Mouse (Mus musculus): ENCODE data around the gene Slc27a1.
"Not testable (repeated sequence)": the region's sequence is repeated elsewhere in the genome, so short reads cannot be mapped to it uniquely, and the experiment has no call there.

Gene Slc27a1

GRCm38 (mm10) chr8:71568387-71568937 lies at the start of gene Slc27a1:
Slc27a1 (plus strand) TSS chr8:71568882.
- in situ Hi-C loops (cut with MseI, MboI): loop anchor here (10.0 kb wide), 2 partner anchors 86 to 96 kb away; no protein-coding TSS in a partner anchor

- in situ Hi-C loops (cut with MseI, MboI): not testable (repeated sequence)
These were observed 49.5 kb upstream of the Slc27a1 start for GRCm38 (mm10) chr8:71519037-71519825.

GRCm38 (mm10) chr8:71521634-71522033 lies 47.0 kb upstream of the Slc27a1 start:
- in situ Hi-C loops (cut with MseI, MboI): no loop called here

- in situ Hi-C loops (cut with MseI, MboI): no loop called here
These were observed 43.2 kb upstream of the Slc27a1 start, which contains the start of gene Ccdc194 for GRCm38 (mm10) chr8:71525226-71526050. Ccdc194 (minus strand) TSS chr8:71525711.

GRCm38 (mm10) chr8:71526272-71526671 lies 42.4 kb upstream of the Slc27a1 start:
- in situ Hi-C loops (cut with MseI, MboI): no loop called here

- in situ Hi-C loops (cut with MseI, MboI): no loop called here
These were observed 41.4 kb upstream of the Slc27a1 start for GRCm38 (mm10) chr8:71527162-71527870.

- in situ Hi-C loops (cut with MseI, MboI): no loop called here
These were observed 40.2 kb upstream of the Slc27a1 start for GRCm38 (mm10) chr8:71528362-71529073.

- in situ Hi-C loops (cut with MseI, MboI): not testable (repeated sequence)
These were observed 37.8 kb upstream of the Slc27a1 start for GRCm38 (mm10) chr8:71530735-71531467.

GRCm38 (mm10) chr8:71534263-71534810 lies 34.3 kb upstream of the Slc27a1 start:
- in situ Hi-C loops (cut with MseI, MboI): no loop called here

- in situ Hi-C loops (cut with MseI, MboI): no loop called here
These were observed 33.0 kb upstream of the Slc27a1 start for GRCm38 (mm10) chr8:71535663-71536062.

GRCm38 (mm10) chr8:71537028-71537867 lies 31.4 kb upstream of the Slc27a1 start, which contains the start of gene Bst2:
Bst2 (minus strand) TSS chr8:71537456.
- in situ Hi-C loops (cut with MseI, MboI): no loop called here

GRCm38 (mm10) chr8:71542632-71543343 lies 25.9 kb upstream of the Slc27a1 start, which contains the start of gene Mvb12a:
Mvb12a (plus strand) TSS chr8:71542922.
- in situ Hi-C loops (cut with MseI, MboI): no loop called here

GRCm38 (mm10) chr8:71543755-71544154 lies 24.9 kb upstream of the Slc27a1 start:
- in situ Hi-C loops (cut with MseI, MboI): no loop called here

GRCm38 (mm10) chr8:71545053-71545452 lies 23.6 kb upstream of the Slc27a1 start:
- in situ Hi-C loops (cut with MseI, MboI): no loop called here

GRCm38 (mm10) chr8:71547590-71547989 lies 21.1 kb upstream of the Slc27a1 start:
- in situ Hi-C loops (cut with MseI, MboI): no loop called here

- in situ Hi-C loops (cut with MseI, MboI): no loop called here
These were observed 17.9 kb upstream of the Slc27a1 start for GRCm38 (mm10) chr8:71550754-71551153.

- in situ Hi-C loops (cut with MseI, MboI): no loop called here
These were observed 15.9 kb upstream of the Slc27a1 start for GRCm38 (mm10) chr8:71552770-71553169.

GRCm38 (mm10) chr8:71554001-71554400 lies 14.7 kb upstream of the Slc27a1 start:
- in situ Hi-C loops (cut with MseI, MboI): no loop called here
